Mouse (Mus musculus) spleen, adult 2 months (tissue): ENCODE data around the gene Spata32.

ENCODE experiments used
- CTCF ChIP-seq: fragments of 200-500 bp; IDR thresholded peaks from 2 replicates; pipeline ENCODE4 v1.5.1; 2011; ENCODE audit warnings: mild to moderate bottlenecking, inconsistent platforms; ENCODE audit not compliant: insufficient read depth, insufficient read length, insufficient replicate concordance; ENCODE audit errors: extremely low read depth
- POLR2A ChIP-seq: fragments of 200-500 bp; IDR thresholded peaks from 2 replicates; pipeline ENCODE4 v1.6.1; 2011; ENCODE audit warnings: low read depth, low read length, inconsistent platforms

- no peak for TF ChIP-seq CTCF
- TF ChIP-seq POLR2A: no peak
These were observed 45.7 kb downstream of the Spata32 start for GRCm38 (mm10) chr11:103172392-103173040.
